Mouse (Mus musculus): ENCODE measurements at regions not wholly inside any gene's neighbourhood (a gene's known extent, or its start where the extent isn't known, plus 50 kb on each side); places are given as distances from the start of the nearest gene placed in this dataset.

DNA sequence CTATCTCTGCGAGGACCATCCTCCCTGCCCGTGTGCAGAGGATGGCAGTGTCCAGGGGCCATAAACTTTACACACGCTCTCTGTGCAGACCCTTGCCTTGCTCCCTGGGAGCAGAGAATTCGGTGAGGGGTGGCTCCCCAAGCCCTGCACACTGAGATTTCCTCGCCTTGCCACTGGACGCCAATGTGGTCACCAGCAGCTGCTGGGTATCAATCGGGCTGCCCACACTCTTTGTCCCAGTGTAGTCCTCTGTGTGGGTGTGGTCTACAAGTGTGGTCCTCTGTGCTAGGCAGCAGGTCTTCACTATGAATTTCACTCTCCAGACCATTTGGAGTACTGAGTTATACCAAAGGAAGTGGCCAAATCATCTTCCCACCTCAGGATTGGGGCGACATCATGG, 274.3 kb downstream of the Gadd45g start:
- Histone ChIP-seq H3K9me3 (replicated peaks; ENCODE audit: insufficient read depth, low read length) (no peaks in the 10 kb centered on the region), H3K9ac (ENCODE audit: control insufficient read depth, low read depth, low read length, poor library complexity, severe bottlenecking) (no peak overlapping the region), H3K4me1 (ENCODE audit: control insufficient read depth in 1 of 2, insufficient read depth in 2 of 2, low read length in 2 of 2) (no peaks in the 10 kb centered on the region), H3K36me3 (ENCODE audit: control insufficient read depth in 1 of 2, insufficient read depth in 2 of 2, low read length in 2 of 2) (no peaks in the 10 kb centered on the region), H3K79me2 (ENCODE audit: control insufficient read depth, insufficient read depth, low read length, poor library complexity) (no peaks in the 10 kb centered on the region), H3K27me3 (ENCODE audit: control insufficient read depth in 1 of 2, insufficient read depth in 2 of 2, low read length in 2 of 2) (no peaks in the 10 kb centered on the region), H3K27ac (ENCODE audit: control insufficient read depth, low read depth, low read length) (no peak overlapping the region), H3K4me3 (ENCODE audit: control insufficient read depth in 1 of 2, insufficient read depth in 1 of 2, low read depth in 2 of 2, low read length in 2 of 2) (no peak overlapping the region)
- no peak for DNase-seq (ENCODE audit: low read depth, low spot score)
- no peak for TF ChIP-seq EP300 (IDR thresholded peaks at IDR 0.05; ENCODE audit: low read depth in 1 of 2, low read length in 2 of 2)
- no peak for TF ChIP-seq MYB (IDR thresholded peaks at IDR 0.05; ENCODE audit: low read depth, low read length)
- TF ChIP-seq JUND (IDR thresholded peaks at IDR 0.05; ENCODE audit: low read depth, low read length) = no peak
- TF ChIP-seq TBP (IDR thresholded peaks at IDR 0.05; ENCODE audit: low read depth, low read length) = no peak
- no peak for TF ChIP-seq MEF2A (IDR thresholded peaks at IDR 0.05; ENCODE audit: extremely low read depth, insufficient replicate concordance, low read depth, low read length, poor library complexity, severe bottlenecking)

DNA sequence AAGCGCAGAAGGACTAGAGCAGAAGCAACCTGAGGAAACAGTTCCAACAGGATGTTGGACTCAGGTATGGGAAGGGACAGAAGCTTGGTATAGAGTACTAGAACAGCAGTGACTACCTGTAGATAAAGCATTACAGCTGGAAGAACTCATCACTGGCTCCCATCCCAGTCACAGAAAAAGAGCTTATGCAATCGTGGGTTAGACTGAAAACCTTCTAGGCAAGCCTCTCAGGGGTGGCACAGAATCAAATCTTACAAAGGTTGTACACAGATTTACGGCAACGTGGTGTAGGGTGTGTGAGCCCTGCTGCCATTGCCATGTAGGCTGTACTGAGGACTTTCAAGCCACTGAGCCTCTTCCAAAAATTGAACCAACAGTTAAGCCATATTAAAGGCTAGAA, 278.6 kb downstream of the Gadd45g start:
- no peak for DNase-seq (ENCODE audit: low read depth, low spot score)
- Histone ChIP-seq H3K27me3 (ENCODE audit: control insufficient read depth in 1 of 2, insufficient read depth in 2 of 2, low read length in 2 of 2) (no peaks in the 10 kb centered on the region), H3K4me3 (ENCODE audit: control insufficient read depth in 1 of 2, insufficient read depth in 1 of 2, low read depth in 2 of 2, low read length in 2 of 2) (no peak overlapping the region), H3K27ac (ENCODE audit: control insufficient read depth, low read depth, low read length) (no peak overlapping the region), H3K36me3 (ENCODE audit: control insufficient read depth in 1 of 2, insufficient read depth in 2 of 2, low read length in 2 of 2) (no peaks in the 10 kb centered on the region), H3K4me1 (ENCODE audit: control insufficient read depth in 1 of 2, insufficient read depth in 2 of 2, low read length in 2 of 2) (no peaks in the 10 kb centered on the region), H3K79me2 (ENCODE audit: control insufficient read depth, insufficient read depth, low read length, poor library complexity) (no peaks in the 10 kb centered on the region), H3K9me3 (replicated peaks; ENCODE audit: insufficient read depth, low read length) (no peaks in the 10 kb centered on the region), H3K9ac (ENCODE audit: control insufficient read depth, low read depth, low read length, poor library complexity, severe bottlenecking) (no peak overlapping the region)
- TF ChIP-seq ZKSCAN1 (IDR thresholded peaks at IDR 0.05; ENCODE audit: low read depth, low read length) (no peak), RAD21 (IDR thresholded peaks at IDR 0.05; ENCODE audit: low read depth, low read length) (no peak), CHD2 (IDR thresholded peaks at IDR 0.05; ENCODE audit: low read length) (no peak), ZMIZ1 (IDR thresholded peaks at IDR 0.05; ENCODE audit: low read depth, low read length) (no peak), JUND (IDR thresholded peaks at IDR 0.05; ENCODE audit: low read depth, low read length) (no peak), CTCF (IDR thresholded peaks at IDR 0.05 in 2 of 3, conservative IDR thresholded peaks at IDR 0.05 in 1 of 3; ENCODE audit: control insufficient read depth in 1 of 3, insufficient read depth in 1 of 3, low read depth in 2 of 3, low read length in 3 of 3, poor library complexity in 1 of 3, severe bottlenecking in 1 of 3) (no peak)

DNA sequence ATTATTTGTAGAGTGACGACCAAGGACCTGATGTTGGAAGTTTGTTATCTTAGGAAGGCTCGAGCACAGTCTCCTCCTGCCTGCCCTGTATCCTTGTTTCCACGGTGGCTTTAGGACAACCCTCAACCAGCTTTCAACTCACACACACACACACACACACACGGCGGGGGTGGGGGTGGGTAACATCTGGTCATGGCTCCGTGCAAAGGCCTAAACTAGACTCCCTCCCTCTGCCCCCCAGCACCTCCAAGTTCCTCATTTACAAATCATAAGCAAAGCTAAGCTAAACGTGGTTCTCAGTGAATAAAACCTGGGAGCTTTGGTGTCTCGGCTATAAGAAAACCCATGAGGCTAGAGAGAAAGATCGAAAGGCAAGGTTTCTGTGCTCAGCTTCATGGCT, 281.3 kb downstream of the Gadd45g start:
- no peak for TF ChIP-seq JUND (IDR thresholded peaks at IDR 0.05; ENCODE audit: low read depth, low read length)
- no peak for TF ChIP-seq MAZ (IDR thresholded peaks at IDR 0.05; ENCODE audit: low read depth, low read length)
- no peaks in the 10 kb centered on the region for H3K9me3 ChIP-seq (replicated peaks; ENCODE audit: insufficient read depth, low read length)
- H3K79me2 ChIP-seq (ENCODE audit: control insufficient read depth, insufficient read depth, low read length, poor library complexity) = no peaks in the 10 kb centered on the region
- H3K27ac ChIP-seq (ENCODE audit: control insufficient read depth, low read depth, low read length) = no peak overlapping the region
- H3K27me3 ChIP-seq (ENCODE audit: control insufficient read depth in 1 of 2, insufficient read depth in 2 of 2, low read length in 2 of 2) = no peaks in the 10 kb centered on the region
- H3K4me1 ChIP-seq (ENCODE audit: control insufficient read depth in 1 of 2, insufficient read depth in 2 of 2, low read length in 2 of 2) = no peaks in the 10 kb centered on the region
- no peak for DNase-seq (ENCODE audit: low read depth, low spot score)
- H3K9ac ChIP-seq (ENCODE audit: control insufficient read depth, low read depth, low read length, poor library complexity, severe bottlenecking) = no peak overlapping the region
- H3K4me3 ChIP-seq (ENCODE audit: control insufficient read depth in 1 of 2, insufficient read depth in 1 of 2, low read depth in 2 of 2, low read length in 2 of 2) = no peak overlapping the region
- H3K36me3 ChIP-seq (ENCODE audit: control insufficient read depth in 1 of 2, insufficient read depth in 2 of 2, low read length in 2 of 2) = no peaks in the 10 kb centered on the region

Measured in MEL (cell line).